Mouse (Mus musculus) liver, postnatal 0 days (tissue): ENCODE data around the gene Cux2. TPM values are rescaled to one million over a fixed set of nuclear protein-coding genes. Genes with fewer than 3 reads are reported as not detected.

Experiments used
- ATAC-seq: fragments of 200-750 bp; cut with Nextera tagmentation; 2 replicates; pipeline ENCODE4 v1.8.0; 2017; ENCODE audit warnings: mild to moderate bottlenecking, moderate library complexity
- DNase-seq: peaks from one replicate; pipeline ENCODE4 v3.0.0-alpha.2; 2016
- H3K27ac ChIP-seq: fragments of 300-500 bp; sonication (generic); 2 replicates; pipeline ENCODE4 v1.5.1; 2014; ENCODE audit warnings: antibody characterized with exemption, moderate library complexity, mild to moderate bottlenecking, low read depth
- H3K27me3 ChIP-seq: fragments of 300-500 bp; sonication (generic); 2 replicates; pipeline ENCODE4 v1.6.1; 2014; ENCODE audit warnings: low read length, control low read depth, mixed read lengths; ENCODE audit not compliant: insufficient read depth
- H3K36me3 ChIP-seq: fragments of 300-500 bp; sonication (generic); replicated peaks from 2 replicates; pipeline ENCODE4 v1.6.1; 2014; ENCODE audit warnings: mild to moderate bottlenecking, control low read depth, low read length, moderate library complexity, mixed read lengths; ENCODE audit not compliant: insufficient read depth
- H3K4me1 ChIP-seq: fragments of 300-500 bp; sonication (generic); 2 replicates; pipeline ENCODE4 v1.6.1; 2014; ENCODE audit warnings: antibody characterized with exemption, mild to moderate bottlenecking, control low read depth; ENCODE audit not compliant: insufficient read depth
- H3K4me2 ChIP-seq: fragments of 300-500 bp; sonication (generic); 2 replicates; pipeline ENCODE4 v1.6.1; 2014; ENCODE audit warnings: low read depth, mild to moderate bottlenecking, low read length, moderate library complexity, mixed read lengths
- H3K4me3 ChIP-seq: fragments of 300-500 bp; sonication (generic); 2 replicates; pipeline ENCODE4 v1.5.1; 2014; ENCODE audit warnings: low read depth, low read length
- H3K9ac ChIP-seq: fragments of 300-500 bp; sonication (generic); replicated peaks from 2 replicates; pipeline ENCODE4 v1.6.1; 2014; ENCODE audit warnings: mild to moderate bottlenecking, moderate library complexity
- H3K9me3 ChIP-seq: fragments of 300-500 bp; sonication (generic); 2 replicates; pipeline ENCODE4 v1.6.1; 2016; ENCODE audit warnings: mild to moderate bottlenecking, control low read depth, low read length, mixed read lengths
- CTCF ChIP-seq: sonication (generic); IDR thresholded peaks from 2 replicates; pipeline ENCODE4 v1.5.1; 2016; ENCODE audit warnings: antibody characterized with exemption, low read depth
- EP300 ChIP-seq: IDR thresholded peaks from 2 replicates; pipeline ENCODE4 v1.6.1; 2016; ENCODE audit warnings: antibody characterized with exemption, low read depth, mild to moderate bottlenecking
- WGBS: fragments of 180-500 bp; shearing (Covaris S2); extraction: QIAGEN DNeasy Blood & Tissue Kit; methylation state at CpG from one replicate; pipeline ENCODE4 v1.1.7; 2014; ENCODE audit not compliant: insufficient replicate concordance; 5-methylcytosine and 5-hydroxymethylcytosine counted together
- polyA plus RNA-seq: library from polyadenylated mRNA; unstranded; fragments of >200 nt; fragmentation: Nextera tagmentation; extraction: Ambion mirVana; gene quantifications from 2 replicates; pipeline ENCODE4 v1.2.1, GENCODE M21; 2015

Gene Cux2
- polyA plus RNA-seq, 1 experiment from 2014 or later = 3.5 TPM

DNA sequence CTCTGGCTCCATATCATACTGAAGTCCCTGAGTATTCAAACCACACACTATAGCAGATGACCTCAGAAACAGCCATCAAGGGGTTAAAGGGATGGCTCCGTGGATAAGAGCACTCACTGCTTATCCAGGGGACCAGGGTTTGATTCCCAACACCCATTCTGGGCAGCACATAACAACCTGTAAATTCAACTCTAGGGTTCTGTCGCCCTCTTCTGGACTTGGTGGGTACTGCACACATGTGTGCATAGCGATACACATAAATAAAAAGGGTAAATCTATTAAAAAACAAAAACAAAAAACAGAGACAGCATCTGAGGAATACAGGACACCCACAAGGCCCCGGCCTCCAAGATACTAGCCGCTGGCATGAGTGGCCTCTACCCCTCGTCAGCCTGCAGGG is 7.7 kb upstream of the Cux2 start:
- no peaks in the 10 kb centered on the region for H3K36me3 ChIP-seq
- WGBS = 66% methylated on average over 6 of the region's 6 CpGs
- H3K9me3 ChIP-seq = no peaks in the 10 kb centered on the region
- H3K27me3 ChIP-seq = 0 out of 2 replicates have a peak, but pooled peaks cover 3% of the 10 kb centered on the region
- peaks cover 10% of the 10 kb centered on the region; the same call in 1 of the 2 replicates for H3K4me1 ChIP-seq
- no peak overlapping the region for H3K4me2 ChIP-seq
- DNase-seq = no peak
- H3K4me3 ChIP-seq = no peak overlapping the region
- no peak for ATAC-seq
- H3K27ac ChIP-seq = no peak overlapping the region
- H3K9ac ChIP-seq = no peak overlapping the region
- no peak for TF ChIP-seq EP300
- TF ChIP-seq CTCF = peak; percentile 66

DNA sequence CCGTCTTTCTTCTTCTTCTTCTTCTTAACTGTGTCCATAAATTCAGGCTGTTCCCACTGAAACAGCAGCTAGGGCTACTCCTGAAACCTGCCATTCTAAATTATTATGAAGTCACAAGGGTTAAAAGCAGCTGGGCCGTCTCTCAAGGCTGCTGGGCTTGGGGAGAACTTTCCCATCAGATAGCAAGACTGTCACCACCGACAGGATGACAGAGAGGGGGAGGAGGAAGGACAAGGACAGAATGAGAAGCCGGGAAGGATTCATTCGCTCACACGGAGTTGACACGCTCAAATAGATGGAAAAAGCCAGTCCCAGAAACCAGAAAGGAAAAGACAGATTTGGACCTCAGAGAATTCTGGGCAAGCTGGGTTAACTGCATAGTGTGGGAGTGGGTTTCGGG is 6.7 kb upstream of the Cux2 start:
- H3K27ac ChIP-seq = no peak overlapping the region
- no peaks in the 10 kb centered on the region for H3K36me3 ChIP-seq
- no peak overlapping the region for H3K4me2 ChIP-seq
- peaks cover 10% of the 10 kb centered on the region; the same call in 1 of the 2 replicates for H3K4me1 ChIP-seq
- 68% methylated on average over 8 of the region's 8 CpGs for WGBS
- H3K9ac ChIP-seq = no peak overlapping the region
- DNase-seq (no peak), ATAC-seq (no peak)
- no peak overlapping the region for H3K4me3 ChIP-seq
- 0 out of 2 replicates have a peak, but pooled peaks cover 3% of the 10 kb centered on the region for H3K27me3 ChIP-seq
- H3K9me3 ChIP-seq = no peaks in the 10 kb centered on the region
- TF ChIP-seq EP300 (no peak), CTCF (no peak)

DNA sequence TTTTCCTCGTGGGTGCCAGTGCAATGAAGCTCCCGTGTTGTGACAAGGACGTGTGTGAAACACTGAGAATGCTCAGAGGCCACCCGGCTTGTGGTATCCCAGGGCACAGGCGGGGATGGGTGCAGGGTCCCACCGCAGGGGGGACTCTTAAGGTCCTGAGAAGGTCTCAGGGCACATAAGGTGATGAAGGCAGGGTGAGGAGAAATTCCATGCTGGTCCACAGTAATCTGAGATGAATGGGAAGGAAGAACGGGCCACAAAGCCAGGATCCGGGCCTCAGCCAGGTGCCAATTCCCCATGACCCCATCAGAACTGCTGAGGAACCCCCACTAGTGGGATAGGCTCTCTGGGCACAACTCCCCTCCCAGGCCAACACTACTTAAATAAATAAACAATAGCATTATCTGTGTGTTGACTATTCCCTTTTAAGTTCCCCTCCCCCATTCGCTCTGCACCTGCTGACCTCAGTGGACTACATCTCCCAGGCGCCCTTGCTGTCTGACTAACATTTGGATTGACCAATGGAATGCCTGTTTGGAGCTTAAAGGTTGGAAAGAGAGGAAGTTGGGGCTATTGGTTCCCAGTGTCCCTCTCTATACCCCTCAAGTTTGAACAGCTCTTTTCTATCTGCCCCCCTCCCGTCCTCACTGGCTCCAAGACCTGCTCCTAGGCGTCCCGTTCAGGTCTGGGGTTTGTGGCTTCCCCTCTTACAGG is 4.4 kb upstream of the Cux2 start:
- peak overlapping the region; percentile 56 for H3K4me2 ChIP-seq
- H3K4me1 ChIP-seq = peaks cover 11% of the 10 kb centered on the region
- ATAC-seq (peak; percentile 52), DNase-seq (peak; percentile 55)
- H3K27me3 ChIP-seq = peaks cover 12% of the 10 kb centered on the region
- no peak overlapping the region for H3K27ac ChIP-seq
- no peaks in the 10 kb centered on the region for H3K9me3 ChIP-seq
- no peak overlapping the region for H3K9ac ChIP-seq
- H3K36me3 ChIP-seq = no peaks in the 10 kb centered on the region
- no peak overlapping the region for H3K4me3 ChIP-seq
- no peak for TF ChIP-seq EP300
- no peak for TF ChIP-seq CTCF
- 37% methylated on average over 13 of the region's 13 CpGs for WGBS

DNA sequence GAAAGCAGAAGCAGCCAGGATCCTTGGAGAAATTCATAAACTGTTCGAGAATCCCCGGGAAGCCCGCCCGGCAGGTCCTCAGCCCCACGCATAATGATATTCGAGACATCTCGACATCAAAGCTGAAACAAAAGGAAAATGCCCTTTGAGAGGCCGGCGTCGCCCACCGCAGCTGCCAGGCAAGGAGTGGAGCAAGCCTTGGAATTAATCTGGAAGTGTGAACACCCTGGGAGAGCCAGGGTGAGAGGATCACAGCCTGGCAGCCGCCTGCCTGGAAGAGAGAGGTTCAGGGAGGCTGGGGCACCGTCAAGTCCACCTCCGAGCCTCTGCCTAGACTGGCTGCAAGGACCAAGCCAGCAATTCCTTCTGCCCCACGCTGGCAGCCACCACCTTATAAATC is 3.7 kb upstream of the Cux2 start:
- H3K27me3 ChIP-seq = peaks cover 18% of the 10 kb centered on the region
- no peak overlapping the region for H3K9ac ChIP-seq
- H3K4me3 ChIP-seq = no peak overlapping the region
- WGBS = 42% methylated on average over 15 of the region's 15 CpGs
- no peaks in the 10 kb centered on the region for H3K9me3 ChIP-seq
- DNase-seq (no peak), ATAC-seq (no peak)
- H3K36me3 ChIP-seq = no peaks in the 10 kb centered on the region
- no peak overlapping the region for H3K27ac ChIP-seq
- H3K4me2 ChIP-seq = no peak overlapping the region
- H3K4me1 ChIP-seq = peaks cover 16% of the 10 kb centered on the region
- TF ChIP-seq EP300 (no peak), CTCF (no peak)

DNA sequence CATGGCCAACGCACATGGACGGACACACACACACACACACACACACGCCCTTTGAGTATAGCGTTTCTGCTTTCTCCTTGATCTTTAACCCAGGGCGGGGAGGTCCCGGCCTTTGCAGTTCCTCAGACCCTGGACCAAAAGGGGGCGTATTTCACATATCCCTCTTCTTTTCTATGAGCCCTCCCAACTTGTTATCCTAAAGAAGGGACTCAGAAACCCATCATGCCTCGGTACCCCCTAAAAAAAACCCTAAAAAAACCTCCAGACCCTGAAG is 867 bp upstream of the Cux2 start:
- H3K9me3 ChIP-seq = no peaks in the 10 kb centered on the region
- H3K4me1 ChIP-seq = peaks cover 16% of the 10 kb centered on the region
- H3K36me3 ChIP-seq = no peaks in the 10 kb centered on the region
- 7% methylated on average over 8 of the region's 8 CpGs for WGBS
- peaks cover 38% of the 10 kb centered on the region for H3K27me3 ChIP-seq
- TF ChIP-seq EP300 (no peak), CTCF (no peak)
- peak overlapping the region; percentile 76 for H3K4me2 ChIP-seq
- DNase-seq = no peak
- no peak for ATAC-seq
- no peak overlapping the region for H3K9ac ChIP-seq
- no peak overlapping the region for H3K27ac ChIP-seq
- no peak overlapping the region for H3K4me3 ChIP-seq

DNA sequence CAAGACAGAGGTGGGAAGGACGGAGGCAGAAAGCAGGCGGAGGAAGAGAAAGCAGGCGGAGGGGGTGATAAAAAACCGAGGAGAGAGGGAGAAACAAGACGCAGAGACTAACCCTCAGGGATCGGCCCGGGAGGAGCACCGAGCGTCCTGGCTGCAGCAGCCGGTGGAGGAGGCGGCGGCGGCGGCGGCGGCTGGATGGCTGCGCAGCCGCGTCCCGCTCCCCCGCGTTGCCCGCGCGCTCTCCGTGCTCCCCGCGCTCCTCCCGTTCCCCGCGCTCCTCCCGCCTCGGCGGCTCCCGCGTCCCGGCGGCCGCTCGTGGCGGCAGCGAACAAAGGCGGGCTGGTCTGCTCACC is 262 bp downstream of the Cux2 start:
- TF ChIP-seq EP300 (no peak), CTCF (no peak)
- Histone ChIP-seq H3K36me3 (no peaks in the 10 kb centered on the region), H3K4me2 (peak overlapping the region; percentile 76), H3K9me3 (no peaks in the 10 kb centered on the region), H3K9ac (peak overlapping the region; percentile 56; the same call in 1 of the 2 replicates), H3K27me3 (peaks cover 38% of the 10 kb centered on the region), H3K27ac (no peak overlapping the region), H3K4me3 (peak overlapping the region; percentile 70), H3K4me1 (peaks cover 16% of the 10 kb centered on the region)
- DNase-seq (peak; percentile 36), ATAC-seq (peak; percentile 43)
- WGBS = 1% methylated on average over 13 of the region's 43 CpGs
